Mouse (Mus musculus): Measurements from ENCODE around the gene Fam126a. TPM values are rescaled to one million over a fixed set of nuclear protein-coding genes. Genes with fewer than 3 reads are reported as not detected.

The Fam126a gene
- polyA plus RNA-seq, 1 experiment from 2014 or later = 60.1 TPM

DNA sequence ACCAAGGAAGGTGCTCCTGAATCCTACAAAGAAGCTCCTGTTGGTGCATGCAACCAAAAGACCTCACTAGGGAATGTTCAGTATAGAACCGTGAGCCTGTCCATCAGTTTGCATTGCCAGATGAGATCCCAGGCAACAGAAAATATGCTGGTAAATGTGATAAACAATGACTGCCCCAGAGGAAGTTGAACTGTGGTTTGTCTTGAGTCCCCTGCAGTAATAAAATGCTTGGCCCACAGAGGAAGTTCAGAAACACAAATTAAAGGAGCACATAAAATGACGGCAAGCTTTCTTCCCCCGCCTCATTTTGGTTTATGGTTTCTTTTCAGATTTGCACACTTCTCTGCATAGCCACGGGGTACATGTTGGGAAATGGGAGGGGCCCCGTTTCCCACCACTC is 8.3 kb upstream of the Fam126a start:
- H3K36me3 ChIP-seq = no peaks in the 10 kb centered on the region
- peaks cover 11% of the 10 kb centered on the region for H3K4me1 ChIP-seq
- H3K9ac ChIP-seq = no peak overlapping the region
- no peak overlapping the region for H3K4me2 ChIP-seq
- no peak for ATAC-seq
- no peaks in the 10 kb centered on the region for H3K9me3 ChIP-seq (replicated peaks)
- H3K27ac ChIP-seq = no peak overlapping the region
- 34% methylated on average over 5 of the region's 5 CpGs for WGBS (ENCODE audit: insufficient replicate concordance)
- no peak overlapping the region for H3K4me3 ChIP-seq
- H3K27me3 ChIP-seq (replicated peaks) = peaks cover 7% of the 10 kb centered on the region

DNA sequence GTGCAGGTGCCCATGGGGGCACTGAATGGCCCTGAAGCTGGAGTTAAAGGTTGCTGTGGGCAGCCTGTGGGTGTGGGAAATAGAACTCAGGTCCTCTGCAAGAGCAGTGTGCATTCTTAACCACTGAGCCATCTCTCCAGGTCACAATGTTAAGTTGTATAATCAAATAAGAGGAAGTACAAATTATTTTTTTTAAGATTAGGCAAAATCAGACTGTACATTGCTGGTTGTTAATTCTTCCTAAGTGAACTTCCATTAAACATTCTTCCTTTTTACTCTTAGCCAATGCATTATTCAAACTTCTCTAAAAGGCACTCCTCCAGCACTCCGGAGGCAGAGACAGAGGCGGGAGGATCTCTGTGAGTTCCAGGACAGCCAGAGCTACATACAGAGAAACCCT is 7.7 kb upstream of the Fam126a start:
- ATAC-seq = no peak
- H3K27ac ChIP-seq = no peak overlapping the region
- WGBS (ENCODE audit: insufficient replicate concordance) = 63% methylated on average over 2 of the region's 2 CpGs
- no peak overlapping the region for H3K4me3 ChIP-seq
- H3K36me3 ChIP-seq = no peaks in the 10 kb centered on the region
- H3K4me1 ChIP-seq = peaks cover 11% of the 10 kb centered on the region
- H3K4me2 ChIP-seq = no peak overlapping the region
- no peak overlapping the region for H3K9ac ChIP-seq
- H3K9me3 ChIP-seq (replicated peaks) = no peaks in the 10 kb centered on the region
- peaks cover 4% of the 10 kb centered on the region; the same call in 1 of the 2 replicates for H3K27me3 ChIP-seq (replicated peaks)

GRCm38 (mm10) chr5:24036731-24037130 is 6.2 kb upstream of the Fam126a start:
- Histone ChIP-seq H3K36me3 (no peaks in the 10 kb centered on the region), H3K27ac (no peak overlapping the region), H3K4me1 (peaks cover 11% of the 10 kb centered on the region), H3K4me3 (no peak overlapping the region), H3K9ac (no peak overlapping the region), H3K9me3 (replicated peaks) (no peaks in the 10 kb centered on the region), H3K27me3 (replicated peaks) (no peaks in the 10 kb centered on the region), H3K4me2 (no peak overlapping the region)
- ATAC-seq = no peak
- 71% methylated on average over 6 of the region's 6 CpGs for WGBS (ENCODE audit: insufficient replicate concordance)

GRCm38 (mm10) chr5:24034970-24035369 is 4.5 kb upstream of the Fam126a start:
- H3K9ac ChIP-seq = no peak overlapping the region
- 21% methylated on average over 3 of the region's 3 CpGs for WGBS (ENCODE audit: insufficient replicate concordance)
- no peak for ATAC-seq
- no peak overlapping the region for H3K27ac ChIP-seq
- H3K4me1 ChIP-seq = peaks cover 17% of the 10 kb centered on the region
- no peak overlapping the region for H3K4me2 ChIP-seq
- H3K4me3 ChIP-seq = no peak overlapping the region
- H3K27me3 ChIP-seq (replicated peaks) = no peaks in the 10 kb centered on the region
- H3K9me3 ChIP-seq (replicated peaks) = no peaks in the 10 kb centered on the region
- no peaks in the 10 kb centered on the region for H3K36me3 ChIP-seq

DNA sequence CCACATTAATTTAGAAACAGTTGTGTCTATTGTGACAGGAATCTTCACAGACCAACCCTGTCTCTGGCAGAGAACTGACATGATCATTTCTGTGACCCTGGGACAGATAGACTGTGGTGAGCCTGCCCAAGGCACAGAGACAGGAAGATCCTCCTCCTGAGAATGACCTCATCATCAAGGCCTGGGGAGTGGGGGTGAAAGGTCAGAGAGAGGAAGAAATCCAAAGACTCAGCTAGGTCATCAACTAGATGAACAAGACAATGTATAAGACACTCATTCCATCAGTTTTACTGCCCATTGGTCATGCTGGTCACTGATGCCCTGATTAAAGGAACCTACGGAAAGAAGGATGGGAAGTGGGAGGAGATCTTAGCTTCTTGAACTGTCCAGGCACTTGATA is 3.6 kb upstream of the Fam126a start:
- H3K9me3 ChIP-seq (replicated peaks) = no peaks in the 10 kb centered on the region
- H3K4me3 ChIP-seq = no peak overlapping the region
- H3K27ac ChIP-seq = no peak overlapping the region
- no peaks in the 10 kb centered on the region for H3K27me3 ChIP-seq (replicated peaks)
- no peak overlapping the region for H3K4me2 ChIP-seq
- 68% methylated on average over 1 of the region's 1 CpGs for WGBS (ENCODE audit: insufficient replicate concordance)
- ATAC-seq = no peak
- peaks cover 14% of the 10 kb centered on the region for H3K4me1 ChIP-seq
- H3K9ac ChIP-seq = no peak overlapping the region
- H3K36me3 ChIP-seq = no peaks in the 10 kb centered on the region

DNA sequence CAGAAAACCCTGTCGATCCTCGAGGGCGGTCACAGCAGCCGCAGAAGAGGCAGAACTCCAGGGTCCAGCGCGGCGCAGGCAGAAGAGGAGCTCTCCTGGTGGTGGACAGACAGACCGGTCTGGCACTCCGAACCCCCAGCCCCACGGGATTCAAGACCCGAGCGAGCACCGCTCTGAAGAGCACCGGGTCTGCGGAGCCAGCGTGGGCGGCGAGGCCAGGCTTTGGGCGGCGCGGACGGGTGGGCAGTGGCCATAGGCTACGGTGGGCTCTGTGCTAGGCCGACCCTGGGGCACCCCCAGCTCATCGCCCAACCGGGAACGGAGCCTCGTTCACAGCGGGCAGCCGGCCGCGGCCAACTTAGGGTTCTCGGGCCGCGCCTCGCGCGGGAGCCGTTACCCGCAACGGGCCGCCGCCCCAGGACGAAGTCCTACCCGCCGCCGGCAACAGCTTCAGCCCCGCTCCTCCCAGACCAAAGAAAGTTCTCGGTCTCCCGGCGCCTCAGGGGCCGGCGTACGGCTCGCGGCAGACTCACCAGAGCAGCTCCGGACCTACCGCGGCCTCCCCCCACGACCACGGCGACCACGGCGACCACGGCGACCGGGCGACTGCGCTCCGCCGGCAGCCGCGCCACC is 428 bp downstream of the Fam126a start:
- Histone ChIP-seq H3K9ac (peak overlapping the region; percentile 99), H3K9me3 (replicated peaks) (no peaks in the 10 kb centered on the region), H3K4me3 (peak overlapping the region; percentile 98), H3K4me1 (peaks cover 37% of the 10 kb centered on the region), H3K4me2 (peak overlapping the region; percentile 84), H3K36me3 (peaks cover 22% of the 10 kb centered on the region), H3K27ac (peak overlapping the region; percentile 95), H3K27me3 (replicated peaks) (no peaks in the 10 kb centered on the region)
- under 1% methylated on average over 73 of the region's 73 CpGs for WGBS (ENCODE audit: insufficient replicate concordance)
- peak; percentile 73 for ATAC-seq

DNA sequence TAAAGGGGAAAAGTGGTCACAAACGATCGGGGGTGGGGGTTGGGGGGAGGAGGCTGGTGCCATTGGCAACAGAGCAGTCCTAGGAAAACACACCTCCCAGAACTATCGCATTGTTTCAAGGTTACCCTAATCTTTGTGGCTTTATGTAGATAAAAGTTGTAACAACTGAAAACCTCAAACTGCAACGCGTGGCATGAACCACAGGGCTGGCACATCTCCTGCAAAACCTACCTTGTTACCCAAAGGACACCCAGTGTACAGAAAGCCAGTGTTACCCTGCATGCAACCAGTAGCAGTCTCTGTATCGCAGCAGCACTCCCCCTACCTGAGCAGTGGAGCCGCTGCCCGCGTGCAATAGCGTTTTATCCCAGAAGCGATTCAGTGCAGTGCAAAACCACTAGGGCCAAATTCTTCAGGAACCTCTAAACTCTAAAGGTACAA is 1.1 kb downstream of the Fam126a start:
- H3K4me1 ChIP-seq = peaks cover 37% of the 10 kb centered on the region
- WGBS (ENCODE audit: insufficient replicate concordance) = 1% methylated on average over 11 of the region's 11 CpGs
- H3K9me3 ChIP-seq (replicated peaks) = no peaks in the 10 kb centered on the region
- peaks cover 29% of the 10 kb centered on the region for H3K36me3 ChIP-seq
- peak; percentile 43 for ATAC-seq
- peak overlapping the region; percentile 84 for H3K4me2 ChIP-seq
- H3K27ac ChIP-seq = peak overlapping the region; percentile 95
- peak overlapping the region; percentile 98 for H3K4me3 ChIP-seq
- no peaks in the 10 kb centered on the region for H3K27me3 ChIP-seq (replicated peaks)
- peak overlapping the region; percentile 99 for H3K9ac ChIP-seq

GRCm38 (mm10) chr5:24024957-24025356 is 5.5 kb downstream of the Fam126a start:
- 83% methylated on average over 3 of the region's 3 CpGs for WGBS (ENCODE audit: insufficient replicate concordance)
- H3K4me1 ChIP-seq = peaks cover 46% of the 10 kb centered on the region
- H3K4me3 ChIP-seq = no peak overlapping the region
- peaks cover 42% of the 10 kb centered on the region for H3K36me3 ChIP-seq
- no peaks in the 10 kb centered on the region for H3K27me3 ChIP-seq (replicated peaks)
- H3K9me3 ChIP-seq (replicated peaks) = no peaks in the 10 kb centered on the region
- H3K4me2 ChIP-seq = no peak overlapping the region
- ATAC-seq = no peak
- H3K9ac ChIP-seq = no peak overlapping the region
- no peak overlapping the region for H3K27ac ChIP-seq

DNA sequence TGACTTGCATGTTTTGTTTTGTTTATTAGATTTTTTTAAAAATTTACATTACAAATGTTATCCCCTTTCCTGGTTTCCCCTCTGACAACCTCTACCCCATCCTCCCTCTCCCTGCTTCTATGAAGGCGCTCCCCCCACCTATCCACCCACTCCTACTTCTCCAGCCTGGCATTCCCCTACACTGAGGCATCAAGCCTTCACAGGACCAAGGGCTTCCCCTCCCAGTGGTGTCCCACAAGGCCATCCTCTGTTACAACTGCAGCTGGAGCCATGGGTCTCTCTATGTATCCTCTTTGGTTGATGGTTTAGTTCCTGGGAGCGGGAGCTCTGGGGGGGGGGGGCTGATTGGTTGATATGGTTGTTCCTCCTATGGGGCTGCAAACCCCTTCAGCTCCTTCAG is 7.3 kb downstream of the Fam126a start:
- ATAC-seq = peak; percentile 32; the same call in 1 of the 2 replicates
- no peaks in the 10 kb centered on the region for H3K9me3 ChIP-seq (replicated peaks)
- no peak overlapping the region for H3K9ac ChIP-seq
- H3K4me2 ChIP-seq = no peak overlapping the region
- WGBS (ENCODE audit: insufficient replicate concordance) = 93% methylated on average over 2 of the region's 2 CpGs
- no peaks in the 10 kb centered on the region for H3K27me3 ChIP-seq (replicated peaks)
- H3K27ac ChIP-seq = no peak overlapping the region
- no peak overlapping the region for H3K4me3 ChIP-seq
- H3K4me1 ChIP-seq = peaks cover 35% of the 10 kb centered on the region
- H3K36me3 ChIP-seq = peaks cover 49% of the 10 kb centered on the region

- H3K9me3 ChIP-seq (replicated peaks) = no peaks in the 10 kb centered on the region
- no peak for ATAC-seq
- no peak overlapping the region for H3K27ac ChIP-seq
- no peak overlapping the region for H3K4me2 ChIP-seq
- peaks cover 25% of the 10 kb centered on the region for H3K4me1 ChIP-seq
- H3K9ac ChIP-seq = no peak overlapping the region
- WGBS (ENCODE audit: insufficient replicate concordance) = 79% methylated on average over 5 of the region's 5 CpGs
- no peaks in the 10 kb centered on the region for H3K27me3 ChIP-seq (replicated peaks)
- peaks cover 43% of the 10 kb centered on the region for H3K36me3 ChIP-seq
- no peak overlapping the region for H3K4me3 ChIP-seq
Measured at GRCm38 (mm10) chr5:24021683-24022082, 8.8 kb downstream of the Fam126a start.

DNA sequence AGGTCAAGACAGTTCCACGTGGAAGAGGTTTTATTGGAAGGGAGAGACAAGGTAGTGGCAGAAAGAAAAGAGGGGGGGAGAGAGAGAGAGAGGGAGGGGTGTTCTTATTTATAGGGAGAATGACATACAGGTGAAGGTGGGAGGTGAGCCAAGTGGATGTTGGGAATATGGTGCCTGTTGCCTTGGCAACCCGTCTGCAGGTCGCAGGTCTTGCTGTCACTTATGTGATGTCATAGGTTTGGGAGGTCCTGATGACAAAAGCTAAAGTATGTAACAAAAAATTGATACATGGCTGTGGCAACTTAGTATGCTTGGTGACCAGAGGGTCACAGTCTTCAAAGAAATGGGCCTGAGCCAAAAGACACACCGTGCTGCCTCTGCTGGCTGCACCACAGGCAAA is 10.1 kb downstream of the Fam126a start:
- no peaks in the 10 kb centered on the region for H3K27me3 ChIP-seq (replicated peaks)
- no peak overlapping the region for H3K4me3 ChIP-seq
- H3K36me3 ChIP-seq = peaks cover 43% of the 10 kb centered on the region
- H3K4me1 ChIP-seq = peaks cover 21% of the 10 kb centered on the region
- 86% methylated on average over 4 of the region's 4 CpGs for WGBS (ENCODE audit: insufficient replicate concordance)
- H3K9me3 ChIP-seq (replicated peaks) = no peaks in the 10 kb centered on the region
- H3K4me2 ChIP-seq = no peak overlapping the region
- H3K9ac ChIP-seq = no peak overlapping the region
- H3K27ac ChIP-seq = no peak overlapping the region
- ATAC-seq = no peak

DNA sequence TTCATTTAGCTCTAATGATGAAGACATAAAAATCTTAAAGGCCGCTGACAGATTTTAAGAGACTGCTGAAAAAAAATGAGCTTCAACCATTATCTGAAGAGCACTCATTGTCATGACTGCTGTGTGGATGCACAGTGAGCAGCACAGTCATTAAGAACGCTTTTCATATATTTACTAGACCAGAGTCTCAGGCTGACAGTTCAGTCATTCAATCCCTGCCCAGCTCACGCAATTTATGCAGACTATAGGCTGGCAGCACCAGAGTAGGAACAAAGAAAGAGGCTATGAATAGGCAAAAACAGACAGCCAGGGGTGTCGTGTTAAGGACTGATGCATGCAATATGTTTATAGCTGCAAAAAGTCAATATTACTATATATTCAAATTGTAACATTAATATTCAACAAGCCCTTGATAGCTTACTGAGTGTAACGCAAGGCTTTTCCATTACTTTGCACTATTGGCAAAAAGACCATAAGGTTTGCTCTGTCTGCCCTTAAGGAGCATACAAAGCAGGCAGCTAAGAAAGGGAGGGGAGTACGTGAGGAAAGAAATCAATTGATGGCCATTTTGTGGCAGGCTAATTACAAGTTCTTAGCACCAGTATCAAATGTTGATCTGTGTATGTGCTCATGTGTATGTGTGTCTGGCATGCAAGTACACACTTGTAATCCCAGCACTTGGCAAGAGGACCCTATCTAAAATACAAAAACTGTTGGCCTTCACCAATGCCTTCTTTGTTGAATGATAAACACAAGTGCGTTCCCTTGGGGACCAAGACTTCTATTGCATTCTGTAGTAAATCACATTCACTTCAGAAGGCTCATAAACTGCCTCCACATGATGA is 10.9 kb downstream of the Fam126a start:
- H3K27ac ChIP-seq = no peak overlapping the region
- no peaks in the 10 kb centered on the region for H3K27me3 ChIP-seq (replicated peaks)
- H3K9ac ChIP-seq = no peak overlapping the region
- H3K36me3 ChIP-seq = peaks cover 38% of the 10 kb centered on the region
- no peaks in the 10 kb centered on the region for H3K9me3 ChIP-seq (replicated peaks)
- whole genome bisulfite sequencing (ENCODE audit: insufficient replicate concordance) = 90% methylated on average over 7 of the region's 7 CpGs
- ATAC-seq = no peak
- no peak overlapping the region for H3K4me2 ChIP-seq
- peaks cover 21% of the 10 kb centered on the region for H3K4me1 ChIP-seq
- no peak overlapping the region for H3K4me3 ChIP-seq

All from liver, embryonic 12.5 days (tissue).